Mouse (Mus musculus) c-Kit-positive CD71-negative TER-119-negative erythroid progenitor cells, embryonic 14.5 days (primary cell): ENCODE results near the gene Ccdc63.
"Not testable (repeated sequence)": the region's sequence is repeated elsewhere in the genome, so short reads cannot be mapped to it uniquely, and the experiment has no call there.

Experiments used
- DNase-seq: peaks from one replicate; pipeline ENCODE4 v3.0.0-alpha.2; 2013; ENCODE audit warnings: low read depth

Gene Ccdc63

DNA sequence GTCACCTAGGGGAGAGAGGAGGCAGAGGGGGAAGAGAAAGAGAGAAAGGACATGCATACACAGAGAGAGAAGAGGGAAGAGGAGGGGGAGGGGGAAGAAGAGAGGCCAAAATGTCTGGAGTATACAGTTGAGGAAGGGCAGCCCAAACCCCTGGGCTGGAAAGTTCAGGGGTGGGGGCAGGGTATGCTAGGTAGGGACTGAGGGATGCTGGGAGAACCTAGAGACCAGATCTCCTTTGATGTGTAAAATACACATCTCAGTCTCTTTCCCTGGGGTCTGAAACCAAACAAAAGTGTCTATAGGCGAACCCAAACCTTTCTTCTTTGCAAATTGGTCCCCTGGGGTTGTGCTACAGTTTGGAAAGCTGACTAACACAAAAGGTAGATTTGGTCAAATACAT lies 7.5 kb upstream of the Ccdc63 start:
- no peak for DNase-seq

GRCm38 (mm10) chr5:122146609-122147008 lies 6.0 kb upstream of the Ccdc63 start:
- DNase-seq, result no peak

DNA sequence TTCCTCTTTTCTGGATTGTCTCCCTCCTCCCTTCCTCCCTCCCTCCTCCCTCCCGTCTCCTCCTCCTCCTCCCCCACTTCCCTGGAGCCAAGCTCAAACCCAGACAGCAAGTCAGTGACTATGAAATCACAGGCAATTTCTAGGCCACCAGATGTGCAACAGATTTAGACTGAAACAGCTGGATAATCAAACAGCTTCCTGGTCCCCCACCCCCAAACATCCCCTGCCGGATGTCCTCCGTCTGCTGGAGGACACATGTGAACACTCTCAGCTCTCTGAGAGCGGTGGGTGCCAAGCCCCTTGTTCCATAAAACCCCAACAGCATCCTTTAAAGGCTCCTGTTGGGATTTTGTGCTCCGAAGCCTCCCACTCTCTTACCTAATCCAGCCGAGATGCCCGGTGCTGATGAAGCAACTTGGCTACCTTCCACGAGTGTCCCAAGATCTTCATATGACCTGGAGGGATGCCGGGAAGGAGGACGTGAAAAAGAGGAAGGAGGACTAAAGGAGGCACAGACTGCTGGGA lies 5.5 kb upstream of the Ccdc63 start:
- no peak for DNase-seq

GRCm38 (mm10) chr5:122145381-122146055 lies 4.9 kb upstream of the Ccdc63 start:
- DNase-seq, result no peak

DNA sequence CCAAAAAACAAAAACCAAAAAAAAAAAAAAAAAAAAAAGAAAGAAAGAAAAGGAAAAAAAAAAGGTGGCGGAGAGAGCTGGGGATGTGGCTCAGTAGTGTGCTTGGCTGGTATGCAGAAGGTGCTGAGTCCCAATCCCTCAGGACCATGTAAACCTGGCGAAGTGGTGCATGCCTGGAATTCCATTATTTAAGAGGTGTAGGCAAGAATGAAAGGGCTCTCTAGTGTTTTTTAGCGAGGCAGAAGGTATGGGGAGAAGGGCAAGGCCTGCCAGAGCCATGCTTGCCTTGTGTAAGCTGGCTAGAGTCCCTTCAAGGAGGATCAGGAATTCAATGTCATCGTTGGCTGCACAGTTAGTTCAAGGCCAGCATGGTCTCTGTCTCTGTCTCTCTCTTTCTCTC lies 4.2 kb upstream of the Ccdc63 start:
- no peak for DNase-seq

- no peak for DNase-seq
These were observed 2.9 kb upstream of the Ccdc63 start for GRCm38 (mm10) chr5:122143543-122143942.

- no peak for DNase-seq
These were observed 1.8 kb upstream of the Ccdc63 start for GRCm38 (mm10) chr5:122142230-122142992.

GRCm38 (mm10) chr5:122139771-122140170 lies 852 bp downstream of the Ccdc63 start:
- DNase-seq, result not testable (repeated sequence)

- no peak for DNase-seq
These were observed 1.8 kb downstream of the Ccdc63 start for GRCm38 (mm10) chr5:122138856-122139255.

DNA sequence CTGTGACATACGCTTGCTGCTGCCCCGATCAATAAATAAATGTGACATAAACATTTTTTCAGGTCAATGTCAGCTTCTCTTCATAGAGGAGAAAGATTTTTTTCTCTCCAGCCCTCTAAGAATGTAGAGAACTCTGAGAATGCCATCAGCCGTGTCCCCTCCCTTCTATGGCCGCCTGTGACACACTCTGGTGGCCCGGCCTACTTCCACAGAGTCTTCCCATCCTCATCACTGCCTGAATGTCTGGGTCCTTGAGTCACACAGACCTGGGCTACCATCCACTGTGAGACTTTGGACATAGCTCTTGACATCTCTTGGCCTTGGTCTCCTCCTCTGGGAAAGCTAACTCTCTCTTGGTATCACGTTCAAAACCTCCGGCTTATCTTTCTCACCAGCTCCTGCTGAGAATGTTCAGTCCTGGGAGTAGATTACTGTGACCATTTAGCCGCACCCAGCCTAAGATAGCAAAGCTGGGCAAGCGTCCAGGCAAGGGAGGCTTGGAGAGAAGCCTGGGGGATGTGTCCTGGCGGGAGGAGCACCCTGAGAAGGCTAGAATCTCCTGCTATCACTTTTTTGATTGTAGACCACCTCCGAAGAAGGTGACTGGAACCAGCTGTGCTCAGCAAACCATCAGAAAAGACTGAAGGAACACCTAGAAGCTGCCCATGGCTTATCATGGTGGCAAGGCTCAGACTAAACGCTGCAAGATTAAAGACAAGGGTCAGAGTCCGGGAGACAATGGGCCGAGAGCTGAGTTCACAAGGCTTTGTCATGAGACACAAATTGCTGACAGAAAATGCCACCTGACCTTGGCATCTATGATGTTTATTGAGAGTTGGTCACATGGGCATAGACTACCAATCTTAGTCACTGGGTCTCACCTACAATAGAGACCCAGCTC lies 3.9 kb downstream of the Ccdc63 start:
- DNase-seq, result no peak

DNA sequence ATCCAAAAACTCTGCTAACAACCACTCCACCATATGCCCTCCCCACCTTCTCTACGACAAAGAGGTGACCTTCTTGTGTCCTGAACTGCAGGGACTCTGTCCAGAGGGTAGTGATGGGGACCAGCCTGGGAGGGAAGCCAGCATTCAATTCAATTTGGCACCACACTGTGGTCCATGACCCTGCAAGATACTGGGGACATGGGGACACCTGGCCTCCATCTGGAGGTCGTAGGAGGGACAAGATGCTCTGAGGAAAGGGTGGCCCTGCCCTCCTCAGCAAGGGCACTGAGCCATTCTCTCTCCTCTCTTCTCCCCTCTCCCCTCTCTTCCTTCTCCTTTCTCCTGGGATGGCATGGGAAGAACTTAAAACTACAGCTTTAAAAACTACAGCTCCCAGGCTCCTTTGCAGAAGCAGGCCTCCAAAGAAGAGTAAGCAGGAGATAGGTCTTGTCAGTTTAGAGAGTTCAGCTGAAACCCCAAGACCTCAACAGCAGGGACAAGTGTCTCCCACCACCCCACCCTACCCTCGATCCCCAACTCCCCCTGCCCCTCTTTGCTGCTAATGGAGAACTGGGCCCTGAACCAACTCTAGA lies 5.2 kb downstream of the Ccdc63 start:
- DNase-seq, result no peak

DNA sequence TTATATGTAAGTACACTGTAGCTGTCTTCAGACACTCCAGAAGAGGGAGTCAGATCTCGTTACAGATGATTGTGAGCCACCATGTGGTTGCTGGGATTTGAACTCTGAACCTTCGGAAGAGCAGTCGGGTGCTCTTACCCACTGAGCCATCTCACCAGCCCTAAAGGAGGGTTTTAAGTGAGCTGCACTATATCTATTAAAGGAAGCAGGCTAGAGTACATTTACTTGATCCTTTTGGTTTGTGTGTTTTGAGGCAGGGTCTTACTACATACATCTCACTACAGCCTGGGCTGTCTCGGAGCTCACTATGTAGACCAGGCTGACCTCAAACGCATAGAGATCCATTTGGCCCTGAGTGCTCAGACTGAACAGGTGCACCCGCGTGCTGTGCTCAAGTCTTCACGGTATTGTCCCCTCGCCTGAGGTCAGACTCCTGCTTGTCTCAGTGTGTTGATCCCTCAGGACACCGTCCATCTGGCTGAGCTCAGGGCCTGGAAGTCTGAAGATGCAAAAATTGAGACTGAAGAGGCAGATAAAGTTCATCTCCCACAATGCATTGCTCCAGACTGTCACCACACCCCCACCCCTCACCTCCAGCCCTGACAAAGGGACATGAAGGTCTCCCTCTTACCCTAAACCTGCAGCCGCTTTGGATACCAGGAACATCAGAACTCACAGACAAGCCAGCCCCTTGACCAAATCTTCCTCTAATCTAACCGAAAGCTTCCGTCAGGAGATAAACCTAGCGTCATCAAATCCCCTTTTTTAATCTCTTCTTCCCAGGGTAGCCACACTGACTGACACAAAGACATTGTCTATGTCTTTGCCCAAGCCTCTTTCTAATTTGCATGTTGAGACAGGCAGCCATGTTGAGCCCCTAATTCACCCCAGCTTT lies 6.0 kb downstream of the Ccdc63 start:
- no peak for DNase-seq

GRCm38 (mm10) chr5:122133050-122133389 lies 7.6 kb downstream of the Ccdc63 start:
- DNase-seq, result no peak

- no peak for DNase-seq
These were observed 8.2 kb downstream of the Ccdc63 start for GRCm38 (mm10) chr5:122132167-122133049.

DNA sequence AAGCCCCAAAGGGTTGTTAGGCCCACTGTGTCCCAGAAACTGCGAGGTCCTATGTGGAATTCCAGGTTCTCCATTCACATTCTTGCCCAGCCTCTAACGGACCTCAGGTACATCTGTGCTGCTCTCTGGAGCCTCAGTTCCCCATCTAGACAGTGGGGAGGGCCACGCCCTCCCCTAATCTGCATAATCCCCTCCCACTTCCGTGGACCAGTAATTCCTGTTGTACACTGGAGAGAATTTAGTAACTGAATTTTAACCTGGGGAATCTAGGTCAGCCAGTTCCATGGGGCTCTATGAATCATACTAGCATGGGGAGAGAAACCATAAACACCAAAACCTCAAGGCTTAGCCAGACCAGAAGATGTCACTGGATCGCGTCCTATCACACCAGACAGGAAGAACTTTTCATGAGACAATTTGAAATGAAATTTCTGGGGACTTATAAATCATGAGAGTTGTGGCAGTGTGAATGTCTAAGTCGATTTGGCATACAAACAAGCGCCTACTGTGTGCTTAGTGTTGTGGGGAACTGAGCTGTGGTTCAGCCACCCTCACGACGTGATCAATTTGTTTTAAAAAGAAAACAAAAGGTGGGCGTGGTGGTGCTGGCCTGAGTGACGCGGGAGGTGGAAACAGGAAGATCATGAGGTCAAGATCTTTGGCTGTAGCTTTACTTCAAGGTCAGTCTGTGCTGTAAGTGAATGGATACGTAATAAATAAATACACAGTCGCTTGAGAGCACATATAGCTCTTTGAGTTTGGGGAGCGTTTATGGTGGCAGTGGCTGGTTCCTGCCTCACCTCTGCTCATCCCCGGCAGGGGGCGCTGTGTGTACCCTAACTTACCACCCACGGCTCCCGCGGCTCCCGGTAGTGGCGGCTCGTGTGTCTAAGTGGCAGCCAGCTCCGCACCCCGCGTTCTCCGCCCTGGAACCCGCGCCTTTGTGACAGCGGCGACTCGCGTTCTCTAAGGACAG lies 9.3 kb downstream of the Ccdc63 start:
- peak; percentile 84 for DNase-seq

DNA sequence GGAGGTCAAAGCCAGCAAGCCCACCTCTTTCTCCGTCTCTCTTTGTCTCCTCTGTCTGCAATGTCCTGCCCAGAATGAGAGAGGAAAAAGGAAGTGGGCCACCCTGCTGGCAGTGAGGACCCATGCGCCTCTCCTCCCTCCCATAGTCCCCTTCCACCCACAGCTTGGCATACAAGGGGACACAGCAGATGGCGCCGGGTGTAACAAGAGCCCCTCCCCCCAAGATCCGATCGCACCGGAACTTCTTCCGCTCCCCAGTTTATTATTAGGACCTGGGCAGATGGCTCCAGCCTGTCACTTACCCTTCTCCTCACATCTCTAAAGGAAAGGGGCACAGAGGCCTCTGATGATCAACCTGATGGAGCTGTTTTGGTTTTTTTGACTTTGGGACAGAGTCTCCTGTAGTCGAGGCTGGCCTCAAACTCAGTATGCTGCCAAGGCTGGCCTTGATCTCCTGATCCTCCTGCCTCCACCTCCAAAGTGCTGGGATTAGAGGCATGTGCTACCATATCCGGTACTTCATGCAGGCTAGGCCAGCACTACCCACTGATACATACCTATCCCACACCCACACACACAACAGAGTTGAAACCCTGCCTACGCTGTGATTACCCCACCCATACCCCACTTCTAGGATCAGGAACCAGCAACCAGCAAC lies 10.2 kb downstream of the Ccdc63 start:
- DNase-seq, result no peak

DNA sequence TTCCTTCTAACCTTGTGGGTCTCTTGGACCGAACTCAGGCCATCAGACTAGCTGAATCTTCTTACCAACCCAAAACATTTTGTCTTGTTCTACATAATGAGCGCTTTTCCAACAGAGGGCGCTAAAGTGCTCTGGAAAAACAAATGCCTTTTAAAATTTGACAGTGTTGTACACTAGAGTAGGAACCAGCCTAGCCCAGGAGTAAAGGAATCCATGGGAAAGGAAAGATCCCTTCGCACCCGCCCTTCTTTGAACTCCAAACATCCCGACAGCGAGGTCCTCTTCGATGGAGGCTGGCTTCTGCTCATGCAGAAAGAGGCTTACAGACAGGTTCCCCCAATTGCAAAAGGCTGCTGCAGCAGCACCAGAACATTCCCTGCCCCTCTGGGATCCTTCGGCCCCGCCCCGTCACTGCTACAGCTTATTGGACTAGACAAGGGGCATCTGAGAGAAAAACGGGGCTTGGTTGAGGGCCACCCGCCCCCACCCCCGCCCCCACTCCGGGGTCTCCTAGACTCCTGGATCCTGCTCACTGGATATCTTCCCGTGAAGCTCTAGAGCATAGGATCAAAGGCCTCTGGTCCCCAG lies 11.5 kb downstream of the Ccdc63 start:
- peak; percentile 87 for DNase-seq

- no peak for DNase-seq
These were observed 15.3 kb downstream of the Ccdc63 start for GRCm38 (mm10) chr5:122125211-122125760.
